Mouse (Mus musculus) ES-E14 (cell line): ENCODE data around the gene Gpc6. TPM values are rescaled to one million over a fixed set of nuclear protein-coding genes. Genes with fewer than 3 reads are reported as not detected.

Source experiments
- DNase-seq: peaks from one replicate; pipeline ENCODE4 v3.0.0-alpha.2; 2013; ENCODE audit warnings: low read depth, low spot score
- H3K27ac ChIP-seq: 2 replicates; pipeline ENCODE4 v1.5.1; 2012; ENCODE audit warnings: low read depth, mild to moderate bottlenecking, low read length, moderate library complexity, mixed read lengths; ENCODE audit not compliant: poor library complexity, insufficient read depth, severe bottlenecking
- H3K36me3 ChIP-seq: 2 replicates; pipeline ENCODE4 v1.6.1; 2012; ENCODE audit warnings: mild to moderate bottlenecking, low read length, moderate library complexity, mixed read lengths; ENCODE audit not compliant: control insufficient read depth, poor library complexity, insufficient read depth, severe bottlenecking
- H3K4me1 ChIP-seq, 2 experiments: fragments of 150-350 bp in 1 of 2; sonication (generic) in 1 of 2; 2 replicates each; pipeline ENCODE4 v1.6.1; 2012; ENCODE audit warnings: low read length in 2 of 2, mild to moderate bottlenecking in 1 of 2, mixed read lengths in 1 of 2; ENCODE audit not compliant: control insufficient read depth in 2 of 2, insufficient read depth in 2 of 2, poor library complexity in 1 of 2
- H3K4me3 ChIP-seq, 2 experiments: fragments of 150-350 bp in 1 of 2; sonication (generic) in 1 of 2; 2 replicates each; pipeline ENCODE4 v1.5.1; 2012; ENCODE audit warnings: low read length in 2 of 2, low read depth in 1 of 2, mild to moderate bottlenecking in 1 of 2, mixed read lengths in 1 of 2; ENCODE audit not compliant: insufficient read depth in 1 of 2, poor library complexity in 1 of 2, severe bottlenecking in 1 of 2
- H3K9ac ChIP-seq: 2 replicates; pipeline ENCODE4 v1.6.1; 2012; ENCODE audit warnings: low read depth, mild to moderate bottlenecking, low read length, mixed read lengths; ENCODE audit not compliant: poor library complexity, insufficient read depth, severe bottlenecking
- H3K9me3 ChIP-seq: fragments of 150-350 bp; sonication (generic); 2 replicates; pipeline ENCODE4 v1.6.1; 2012; ENCODE audit warnings: low read depth, mild to moderate bottlenecking, low read length; ENCODE audit not compliant: control insufficient read depth, insufficient read depth
- CHD2 ChIP-seq: IDR thresholded peaks from 2 replicates; pipeline ENCODE4 v1.6.1; 2014; ENCODE audit warnings: mild to moderate bottlenecking, low read depth, low read length, inconsistent platforms
- HCFC1 ChIP-seq: IDR thresholded peaks from 2 replicates; pipeline ENCODE4 v1.6.1; 2012; ENCODE audit warnings: low read length, inconsistent platforms, borderline replicate concordance; ENCODE audit not compliant: insufficient read depth
- MAFK ChIP-seq: IDR thresholded peaks from 2 replicates; pipeline ENCODE4 v1.6.1; 2014; ENCODE audit warnings: mild to moderate bottlenecking, low read depth, low read length, inconsistent platforms; ENCODE audit not compliant: insufficient read depth
- ZC3H11A ChIP-seq: IDR thresholded peaks from 2 replicates; pipeline ENCODE4 v1.6.1; 2012; ENCODE audit warnings: low read depth, mild to moderate bottlenecking, inconsistent platforms, low read length, borderline replicate concordance
- ZNF384 ChIP-seq: IDR thresholded peaks from 2 replicates; pipeline ENCODE4 v1.6.1; 2012; ENCODE audit warnings: low read depth, low read length, inconsistent platforms
- in situ Hi-C, 2 experiments: fragments of 600-800 bp; cut with MboI; formaldehyde crosslinking; loops; one replicate each; pipeline ENCODE4 v1.15.1; 2025; ENCODE audit warnings: low sequenced_read_pairs in 2 of 2, inconsistent platforms in 1 of 2; ENCODE audit not compliant: unreplicated experiment in 2 of 2
- total RNA-seq: library from RNA; depleted of rRNA; stranded (reverse); fragments of 300-350 nt; gene quantifications from 2 replicates; pipeline ENCODE4 v1.2.3, GENCODE M21; 2012

Gene Gpc6
- total RNA-seq, 1 experiment: 3.2 TPM

DNA sequence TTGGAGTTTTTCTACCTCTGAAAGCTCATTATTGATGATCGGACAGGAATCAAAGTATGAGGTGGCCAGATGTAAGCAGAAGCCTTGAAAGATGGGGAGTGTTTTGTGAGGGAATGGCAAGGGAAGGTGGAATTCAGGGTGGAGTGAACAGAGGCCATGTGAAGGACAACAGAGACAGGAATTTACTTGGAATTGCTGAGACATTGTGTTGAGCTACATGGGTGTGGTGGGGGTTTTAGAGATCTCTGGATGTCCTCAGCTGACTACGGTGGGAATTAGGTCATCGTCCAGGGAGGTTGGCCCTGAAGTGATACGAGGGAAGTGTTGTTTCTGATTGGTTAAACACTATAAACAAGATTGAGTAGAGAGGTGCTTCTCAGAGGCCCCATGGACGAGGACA lies 8.7 kb downstream of the Gpc6 start:
- Histone ChIP-seq H3K27ac (no peak overlapping the region), H3K9ac (no peak overlapping the region), H3K4me3 (no peak overlapping the region), H3K9me3 (no peaks in the 10 kb centered on the region), H3K4me1 (no peaks in the 10 kb centered on the region; a peak in 1 of 4 replicates), H3K36me3 (no peaks in the 10 kb centered on the region)
- in situ Hi-C loops: no loop called here
- DNase-seq: no peak
- TF ChIP-seq CHD2 (no peak), ZC3H11A (no peak), ZNF384 (no peak), MAFK (peak; percentile 64)

DNA sequence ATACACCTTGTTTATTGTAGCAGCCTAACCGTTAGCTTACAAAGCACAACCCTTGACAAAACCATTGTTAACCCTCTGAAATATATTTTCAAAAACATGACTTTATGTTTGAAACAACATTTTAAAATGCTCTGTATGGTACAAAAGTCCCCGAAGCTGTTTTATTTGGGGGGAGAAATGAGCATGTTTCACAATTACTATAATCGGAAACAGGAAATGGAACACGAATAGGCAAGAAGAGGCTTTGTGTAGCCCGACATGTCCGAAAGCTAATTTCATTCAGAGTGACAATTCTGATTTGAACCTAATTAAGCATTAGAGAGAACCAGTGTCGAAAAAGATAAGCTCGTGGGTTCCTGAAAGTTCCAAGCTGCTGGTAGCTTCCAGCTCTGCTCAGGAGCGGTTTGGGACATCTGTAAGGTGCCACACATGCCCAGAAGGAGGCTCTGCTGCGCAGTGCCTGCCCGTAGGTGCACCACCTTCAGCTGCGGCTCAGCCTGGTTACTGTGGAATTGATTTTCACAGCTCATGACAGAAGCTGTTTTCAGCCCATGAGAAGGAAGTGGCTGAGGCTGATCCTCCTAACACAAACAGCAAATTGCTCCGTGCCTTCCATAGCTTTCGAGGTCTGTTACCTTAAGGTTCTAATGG lies 12.9 kb downstream of the Gpc6 start:
- DNase-seq: no peak
- in situ Hi-C loops: no loop called here
- H3K9ac ChIP-seq: no peak overlapping the region
- H3K27ac ChIP-seq: no peak overlapping the region
- H3K36me3 ChIP-seq: no peaks in the 10 kb centered on the region
- no peaks in the 10 kb centered on the region for H3K9me3 ChIP-seq
- TF ChIP-seq ZNF384 (no peak), MAFK (no peak), CHD2 (no peak)
- no peak overlapping the region for H3K4me3 ChIP-seq
- peaks cover 0 to 1% of the 10 kb centered on the region in 2 experiments; a peak in 1 of 4 replicates for H3K4me1 ChIP-seq

DNA sequence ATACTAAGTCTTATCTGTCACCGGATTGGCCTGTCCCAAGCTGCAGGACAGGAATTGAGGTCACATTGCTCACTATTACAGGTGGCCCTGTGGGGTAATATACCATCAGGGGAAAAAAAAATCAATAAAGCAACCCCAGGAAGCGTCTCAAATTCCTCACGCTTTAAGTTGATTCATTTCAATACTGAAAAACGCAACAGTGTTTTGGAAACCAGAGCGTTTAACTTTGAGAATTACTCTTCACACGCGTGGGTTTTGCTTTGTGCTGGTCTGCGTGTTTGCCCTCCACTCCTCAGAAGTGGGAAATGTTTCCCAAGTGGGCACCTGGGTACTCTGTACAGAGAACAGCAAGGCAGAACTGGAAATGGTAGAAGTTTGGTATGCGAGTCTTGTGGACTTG lies 13.6 kb downstream of the Gpc6 start:
- DNase-seq: no peak
- in situ Hi-C loops: no loop called here
- no peaks in the 10 kb centered on the region for H3K36me3 ChIP-seq
- no peak for TF ChIP-seq CHD2
- TF ChIP-seq HCFC1: no peak
- no peak for TF ChIP-seq MAFK
- no peak for TF ChIP-seq ZNF384
- no peak for TF ChIP-seq ZC3H11A
- H3K27ac ChIP-seq: no peak overlapping the region
- no peaks in the 10 kb centered on the region for H3K9me3 ChIP-seq
- H3K4me1 ChIP-seq: peaks cover 0 to 1% of the 10 kb centered on the region in 2 experiments; a peak in 1 of 4 replicates
- no peak overlapping the region for H3K4me3 ChIP-seq
- no peak overlapping the region for H3K9ac ChIP-seq

DNA sequence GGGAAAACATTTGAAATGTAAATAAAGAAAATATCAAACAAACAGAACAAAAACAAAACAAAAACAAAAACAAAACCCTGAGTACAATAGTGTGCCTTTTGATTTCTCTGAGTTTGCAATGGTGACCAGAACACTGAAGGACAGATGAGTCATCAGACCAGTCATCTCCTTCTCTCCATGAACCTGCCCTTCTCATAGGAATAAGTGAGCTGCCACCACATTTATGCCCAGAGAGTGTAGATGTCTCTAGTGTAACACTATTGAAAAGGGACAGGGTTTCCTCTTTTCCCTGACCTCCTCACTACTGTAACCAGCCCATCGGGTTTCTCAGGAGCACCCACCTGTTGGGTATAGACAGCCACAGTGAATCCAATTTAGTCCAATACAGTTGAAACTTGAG lies 14.4 kb downstream of the Gpc6 start:
- in situ Hi-C loops: no loop called here
- no peak for DNase-seq
- no peaks in the 10 kb centered on the region for H3K36me3 ChIP-seq
- H3K4me3 ChIP-seq: no peak overlapping the region
- 0 out of 4 replicates have a peak, but pooled peaks cover 0 to 1% of the 10 kb centered on the region in 2 experiments for H3K4me1 ChIP-seq
- H3K27ac ChIP-seq: no peak overlapping the region
- no peak for TF ChIP-seq ZNF384
- TF ChIP-seq ZC3H11A: no peak
- no peak for TF ChIP-seq MAFK
- TF ChIP-seq CHD2: no peak
- no peak for TF ChIP-seq HCFC1
- H3K9me3 ChIP-seq: no peaks in the 10 kb centered on the region
- no peak overlapping the region for H3K9ac ChIP-seq

DNA sequence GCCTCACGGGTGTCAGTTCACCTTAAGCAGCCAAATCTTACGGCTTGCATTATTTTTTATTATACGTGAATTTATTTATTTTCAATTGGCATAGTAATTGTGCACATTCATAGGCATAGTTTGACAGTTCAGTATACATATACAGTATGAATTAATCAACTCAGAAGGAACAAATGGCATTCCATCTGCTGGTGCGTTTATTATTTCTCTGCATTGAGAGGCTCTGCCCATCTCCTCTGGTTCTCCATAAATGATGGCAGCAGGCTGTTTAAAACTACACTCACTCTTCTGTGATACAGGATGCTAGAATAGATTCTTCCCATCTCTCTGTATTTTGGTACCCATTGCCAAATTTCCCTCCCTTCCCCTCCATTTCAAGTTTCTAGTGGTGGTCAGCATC lies 16.7 kb downstream of the Gpc6 start:
- no peak overlapping the region for H3K4me3 ChIP-seq
- in situ Hi-C loops: no loop called here
- no peaks in the 10 kb centered on the region for H3K36me3 ChIP-seq
- no peak overlapping the region for H3K9ac ChIP-seq
- H3K27ac ChIP-seq: no peak overlapping the region
- H3K9me3 ChIP-seq: no peaks in the 10 kb centered on the region
- no peak for DNase-seq
- no peak for TF ChIP-seq CHD2
- TF ChIP-seq ZNF384: no peak
- TF ChIP-seq ZC3H11A: no peak
- no peak for TF ChIP-seq HCFC1
- TF ChIP-seq MAFK: no peak
- H3K4me1 ChIP-seq: 0 out of 4 replicates have a peak, but pooled peaks cover 0 to 1% of the 10 kb centered on the region in 2 experiments
